Mouse (Mus musculus) forebrain, embryonic 16.5 days (tissue): ENCODE data around the gene Kcna5. TPM values are rescaled to one million over a fixed set of nuclear protein-coding genes. Genes with fewer than 3 reads are reported as not detected.

ENCODE experiments used
- ATAC-seq: fragments of 200-750 bp; cut with Nextera tagmentation; 2 replicates; pipeline ENCODE4 v1.8.0; 2017; ENCODE audit warnings: mild to moderate bottlenecking, moderate library complexity
- H3K27ac ChIP-seq: fragments of 300-500 bp; sonication (generic); 2 replicates; pipeline ENCODE4 v1.5.1; 2014; ENCODE audit warnings: low read length, control low read depth
- H3K27me3 ChIP-seq: fragments of 300-500 bp; sonication (generic); replicated peaks from 2 replicates; pipeline ENCODE4 v1.6.1; 2014; ENCODE audit warnings: low read length; ENCODE audit not compliant: control insufficient read depth, insufficient read depth
- H3K36me3 ChIP-seq: fragments of 300-500 bp; sonication (generic); 2 replicates; pipeline ENCODE4 v1.6.1; 2014; ENCODE audit not compliant: control insufficient read depth, insufficient read depth
- H3K4me1 ChIP-seq: fragments of 300-500 bp; sonication (generic); replicated peaks from 2 replicates; pipeline ENCODE4 v1.6.1; 2014; ENCODE audit warnings: low read length; ENCODE audit not compliant: control insufficient read depth, insufficient read depth
- H3K4me2 ChIP-seq: fragments of 300-500 bp; sonication (generic); 2 replicates; pipeline ENCODE4 v1.6.1; 2014; ENCODE audit warnings: mild to moderate bottlenecking, low read length, control low read depth
- H3K4me3 ChIP-seq: fragments of 300-500 bp; sonication (generic); replicated peaks from 2 replicates; pipeline ENCODE4 v1.5.1; 2014; ENCODE audit warnings: mild to moderate bottlenecking, low read length, control low read depth
- H3K9ac ChIP-seq: fragments of 300-500 bp; sonication (generic); replicated peaks from 2 replicates; pipeline ENCODE4 v1.6.1; 2014; ENCODE audit warnings: low read depth, low read length, control low read depth
- H3K9me3 ChIP-seq: fragments of 300-500 bp; sonication (generic); 2 replicates; pipeline ENCODE4 v1.6.1; 2016; ENCODE audit warnings: low read length; ENCODE audit not compliant: control insufficient read depth
- WGBS: fragments of 180-500 bp; shearing (Covaris S2); extraction: QIAGEN DNeasy Blood & Tissue Kit; methylation state at CpG from one replicate; pipeline ENCODE4 v1.1.7; 2014; 5-methylcytosine and 5-hydroxymethylcytosine counted together
- polyA plus RNA-seq: library from polyadenylated mRNA; unstranded; fragments of >200 nt; fragmentation: Nextera tagmentation; extraction: Ambion mirVana; gene quantifications from 2 replicates; pipeline ENCODE4 v1.2.1, GENCODE M21; 2015

The Kcna5 gene
- polyA plus RNA-seq, 1 experiment from 2014 or later = 2.4 TPM

- Histone ChIP-seq H3K9ac (no peak overlapping the region), H3K4me1 (no peaks in the 10 kb centered on the region), H3K27ac (no peak overlapping the region), H3K4me2 (no peak overlapping the region), H3K9me3 (no peaks in the 10 kb centered on the region), H3K4me3 (no peak overlapping the region), H3K36me3 (no peaks in the 10 kb centered on the region), H3K27me3 (peaks cover 5% of the 10 kb centered on the region; the same call in 1 of the 2 replicates)
- ATAC-seq = peak; percentile 87
- WGBS = 17% methylated on average over 9 of the region's 9 CpGs
These were observed 16.7 kb upstream of the Kcna5 start for GRCm38 (mm10) chr6:126551862-126552395.

- peak; percentile 75 for ATAC-seq
- Histone ChIP-seq H3K36me3 (no peaks in the 10 kb centered on the region), H3K9me3 (no peaks in the 10 kb centered on the region), H3K9ac (no peak overlapping the region), H3K27ac (0 out of 2 replicates have a peak overlapping the region, but pooled peaks have one; percentile 1), H3K4me1 (peaks cover 7% of the 10 kb centered on the region), H3K4me3 (no peak overlapping the region), H3K27me3 (no peaks in the 10 kb centered on the region), H3K4me2 (no peak overlapping the region)
- WGBS = 38% methylated on average over 16 of the region's 16 CpGs
These were observed 9.2 kb upstream of the Kcna5 start for GRCm38 (mm10) chr6:126544107-126545036.

- Histone ChIP-seq H3K9ac (no peak overlapping the region), H3K36me3 (no peaks in the 10 kb centered on the region), H3K27me3 (no peaks in the 10 kb centered on the region), H3K4me3 (no peak overlapping the region), H3K27ac (no peak overlapping the region), H3K4me2 (no peak overlapping the region), H3K9me3 (no peaks in the 10 kb centered on the region), H3K4me1 (peaks cover 7% of the 10 kb centered on the region)
- ATAC-seq = no peak
- WGBS = 91% methylated on average over 4 of the region's 4 CpGs
These were observed 7.5 kb upstream of the Kcna5 start for GRCm38 (mm10) chr6:126542724-126543123.

GRCm38 (mm10) chr6:126537512-126537911 is 2.3 kb upstream of the Kcna5 start:
- peaks cover 13% of the 10 kb centered on the region for H3K4me1 ChIP-seq
- H3K9me3 ChIP-seq = no peaks in the 10 kb centered on the region
- no peaks in the 10 kb centered on the region for H3K36me3 ChIP-seq
- no peak for ATAC-seq
- H3K4me2 ChIP-seq = no peak overlapping the region
- H3K9ac ChIP-seq = no peak overlapping the region
- H3K27ac ChIP-seq = no peak overlapping the region
- WGBS = 32% methylated on average over 2 of the region's 2 CpGs
- H3K27me3 ChIP-seq = peaks cover 18% of the 10 kb centered on the region
- H3K4me3 ChIP-seq = no peak overlapping the region

GRCm38 (mm10) chr6:126536926-126537325 is 1.7 kb upstream of the Kcna5 start:
- ATAC-seq = no peak
- Histone ChIP-seq H3K36me3 (no peaks in the 10 kb centered on the region), H3K4me1 (peaks cover 13% of the 10 kb centered on the region), H3K4me3 (no peak overlapping the region), H3K27me3 (peaks cover 18% of the 10 kb centered on the region), H3K4me2 (no peak overlapping the region), H3K27ac (no peak overlapping the region), H3K9ac (no peak overlapping the region), H3K9me3 (no peaks in the 10 kb centered on the region)
- 71% methylated on average over 4 of the region's 4 CpGs for WGBS

GRCm38 (mm10) chr6:126535911-126536270 is 679 bp upstream of the Kcna5 start:
- H3K36me3 ChIP-seq = no peaks in the 10 kb centered on the region
- H3K9ac ChIP-seq = no peak overlapping the region
- no peak overlapping the region for H3K4me2 ChIP-seq
- peaks cover 18% of the 10 kb centered on the region for H3K27me3 ChIP-seq
- peaks cover 13% of the 10 kb centered on the region for H3K4me1 ChIP-seq
- H3K27ac ChIP-seq = no peak overlapping the region
- ATAC-seq = no peak
- H3K9me3 ChIP-seq = no peaks in the 10 kb centered on the region
- WGBS = 13% methylated on average over 1 of the region's 1 CpGs
- no peak overlapping the region for H3K4me3 ChIP-seq

- H3K36me3 ChIP-seq = no peaks in the 10 kb centered on the region
- 0 out of 2 replicates have a peak overlapping the region, but pooled peaks have one; percentile 9 for H3K9ac ChIP-seq
- H3K4me1 ChIP-seq = peaks cover 13% of the 10 kb centered on the region
- peaks cover 18% of the 10 kb centered on the region for H3K27me3 ChIP-seq
- WGBS = 10% methylated on average over 31 of the region's 31 CpGs
- ATAC-seq = no peak
- no peaks in the 10 kb centered on the region for H3K9me3 ChIP-seq
- peak overlapping the region; percentile 46 for H3K4me2 ChIP-seq
- H3K4me3 ChIP-seq = peak overlapping the region; percentile 20
- no peak overlapping the region for H3K27ac ChIP-seq
These were observed 543 bp downstream of the Kcna5 start for GRCm38 (mm10) chr6:126534531-126535207.

- Histone ChIP-seq H3K4me1 (peaks cover 13% of the 10 kb centered on the region), H3K36me3 (no peaks in the 10 kb centered on the region), H3K9me3 (no peaks in the 10 kb centered on the region), H3K27me3 (peaks cover 18% of the 10 kb centered on the region), H3K4me2 (no peak overlapping the region), H3K4me3 (no peak overlapping the region), H3K9ac (no peak overlapping the region), H3K27ac (no peak overlapping the region)
- WGBS = 39% methylated on average over 4 of the region's 4 CpGs
- no peak for ATAC-seq
These were observed 3.9 kb downstream of the Kcna5 start for GRCm38 (mm10) chr6:126531306-126531705.

- ATAC-seq = no peak
- Histone ChIP-seq H3K27ac (no peak overlapping the region), H3K36me3 (no peaks in the 10 kb centered on the region), H3K4me3 (no peak overlapping the region), H3K9ac (no peak overlapping the region), H3K4me2 (no peak overlapping the region), H3K9me3 (no peaks in the 10 kb centered on the region), H3K27me3 (peaks cover 11% of the 10 kb centered on the region; the same call in 1 of the 2 replicates), H3K4me1 (peaks cover 6% of the 10 kb centered on the region)
- 86% methylated on average over 3 of the region's 3 CpGs for WGBS
These were observed 5.2 kb downstream of the Kcna5 start for GRCm38 (mm10) chr6:126530019-126530418.
